Mouse (Mus musculus): ENCODE results near the gene C3. TPM values are rescaled to one million over a fixed set of nuclear protein-coding genes. Genes with fewer than 3 reads are reported as not detected.

Gene C3
- polyA plus RNA-seq, 1 experiment = 254 TPM

GRCm38 (mm10) chr17:57230728-57231125 lies 2.8 kb upstream of the C3 start:
- Histone ChIP-seq H3K4me3 (replicated peaks; ENCODE audit: extremely low read depth, low read depth, low read length) (no peak overlapping the region), H3K4me1 (ENCODE audit: control insufficient read depth, insufficient read depth, low read length) (peaks cover 12% of the 10 kb centered on the region)
- TF ChIP-seq CTCF (IDR thresholded peaks at IDR 0.05; ENCODE audit: insufficient read depth, low read length) = no peak
- no peak for TF ChIP-seq POLR2A (IDR thresholded peaks at IDR 0.05; ENCODE audit: borderline replicate concordance, extremely low read depth, low read depth, low read length)
- peak; percentile 42 for DNase-seq
- WGBS = 25% methylated on average over 5 of the region's 6 CpGs

DNA sequence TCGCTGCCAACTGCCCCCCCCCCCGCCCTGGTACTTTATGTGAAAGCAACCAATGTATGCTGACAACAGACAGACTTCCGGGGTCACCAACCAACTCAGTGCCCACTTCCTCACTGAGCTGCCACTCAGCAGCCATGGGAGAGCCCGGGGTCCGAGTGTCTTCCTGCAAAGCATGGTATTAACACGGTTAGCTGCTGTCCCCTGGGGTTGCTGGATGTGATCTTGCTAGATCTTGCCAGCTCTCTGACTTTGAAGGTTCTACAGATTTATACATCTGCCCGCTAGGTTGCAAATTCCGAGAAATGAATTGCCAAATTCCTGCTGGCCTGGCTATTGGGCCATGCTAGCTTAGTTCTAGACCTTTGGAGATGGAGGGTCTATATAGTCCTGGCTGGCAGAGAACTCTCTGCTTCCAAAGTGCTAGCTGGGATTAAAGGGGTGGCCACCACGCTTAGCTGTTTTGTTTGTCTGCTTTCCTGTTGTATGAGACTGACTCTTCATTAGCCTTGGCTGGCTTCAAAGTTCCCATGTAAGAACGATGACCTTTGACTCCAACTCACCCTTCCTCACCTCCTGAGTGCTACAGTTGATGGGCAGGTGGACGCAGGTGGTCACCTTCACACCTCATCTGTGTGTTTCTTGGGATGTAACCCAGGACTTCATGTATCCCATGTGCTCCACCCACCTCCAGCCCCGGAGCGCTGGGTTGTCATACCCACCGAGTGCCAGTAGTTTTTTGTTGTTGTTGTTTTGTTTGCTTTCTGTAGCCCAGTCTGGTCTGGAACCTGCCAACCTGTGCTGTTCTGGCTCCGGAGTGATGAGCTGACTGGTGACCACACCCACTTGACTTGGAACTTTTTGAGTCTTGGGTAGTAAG lies 2.2 kb upstream of the C3 start:
- H3K4me3 ChIP-seq (replicated peaks; ENCODE audit: extremely low read depth, low read depth, low read length) = no peak overlapping the region
- TF ChIP-seq POLR2A (IDR thresholded peaks at IDR 0.05; ENCODE audit: borderline replicate concordance, extremely low read depth, low read depth, low read length) = no peak
- TF ChIP-seq CTCF (IDR thresholded peaks at IDR 0.05; ENCODE audit: insufficient read depth, low read length) = no peak
- peaks cover 12% of the 10 kb centered on the region for H3K4me1 ChIP-seq (ENCODE audit: control insufficient read depth, insufficient read depth, low read length)
- 64% methylated on average over 15 of the region's 15 CpGs for whole genome bisulfite sequencing
- no peak for DNase-seq

GRCm38 (mm10) chr17:57228873-57229272 lies 937 bp upstream of the C3 start:
- peaks cover 12% of the 10 kb centered on the region for H3K4me1 ChIP-seq (ENCODE audit: control insufficient read depth, insufficient read depth, low read length)
- TF ChIP-seq CTCF (IDR thresholded peaks at IDR 0.05; ENCODE audit: insufficient read depth, low read length) (no peak), POLR2A (IDR thresholded peaks at IDR 0.05; ENCODE audit: borderline replicate concordance, extremely low read depth, low read depth, low read length) (no peak)
- WGBS = 74% methylated on average over 3 of the region's 3 CpGs
- no peak for DNase-seq
- H3K4me3 ChIP-seq (replicated peaks; ENCODE audit: extremely low read depth, low read depth, low read length) = no peak overlapping the region

DNA sequence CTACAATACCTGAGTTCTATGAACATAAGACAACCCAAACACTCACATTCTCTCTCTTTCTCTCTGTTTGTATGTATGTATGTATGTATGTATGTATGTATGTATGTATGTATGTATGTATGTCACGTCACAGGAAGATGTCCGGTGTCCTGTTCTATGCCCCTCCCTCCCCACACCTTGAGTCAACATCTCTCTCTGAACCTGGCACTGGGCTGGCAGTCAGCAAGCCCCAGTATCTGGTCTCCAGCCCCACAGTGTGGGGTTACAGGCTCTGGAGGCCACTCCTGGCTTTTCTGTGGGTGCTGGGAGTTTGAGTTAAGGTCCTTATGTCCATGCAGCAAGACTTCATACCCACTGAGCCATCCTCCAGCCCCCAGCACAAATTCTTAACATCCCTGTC lies 468 bp downstream of the C3 start:
- TF ChIP-seq CTCF (IDR thresholded peaks at IDR 0.05; ENCODE audit: insufficient read depth, low read length) (no peak), POLR2A (IDR thresholded peaks at IDR 0.05; ENCODE audit: borderline replicate concordance, extremely low read depth, low read depth, low read length) (no peak)
- DNase-seq = no peak
- Histone ChIP-seq H3K4me1 (ENCODE audit: control insufficient read depth, insufficient read depth, low read length) (peaks cover 12% of the 10 kb centered on the region), H3K4me3 (replicated peaks; ENCODE audit: extremely low read depth, low read depth, low read length) (peak overlapping the region; percentile 64)
- WGBS = 81% methylated on average over 2 of the region's 2 CpGs

- TF ChIP-seq CTCF (IDR thresholded peaks at IDR 0.05; ENCODE audit: insufficient read depth, low read length) = no peak
- TF ChIP-seq POLR2A (IDR thresholded peaks at IDR 0.05; ENCODE audit: borderline replicate concordance, extremely low read depth, low read depth, low read length) = no peak
- H3K4me3 ChIP-seq (replicated peaks; ENCODE audit: extremely low read depth, low read depth, low read length) = no peak overlapping the region
- DNase-seq = no peak
- WGBS = 61% methylated on average over 9 of the region's 9 CpGs
- H3K4me1 ChIP-seq (ENCODE audit: control insufficient read depth, insufficient read depth, low read length) = peaks cover 2% of the 10 kb centered on the region; the same call in 1 of the 2 replicates
Observed at GRCm38 (mm10) chr17:57223313-57223712, 4.6 kb downstream of the C3 start.

DNA sequence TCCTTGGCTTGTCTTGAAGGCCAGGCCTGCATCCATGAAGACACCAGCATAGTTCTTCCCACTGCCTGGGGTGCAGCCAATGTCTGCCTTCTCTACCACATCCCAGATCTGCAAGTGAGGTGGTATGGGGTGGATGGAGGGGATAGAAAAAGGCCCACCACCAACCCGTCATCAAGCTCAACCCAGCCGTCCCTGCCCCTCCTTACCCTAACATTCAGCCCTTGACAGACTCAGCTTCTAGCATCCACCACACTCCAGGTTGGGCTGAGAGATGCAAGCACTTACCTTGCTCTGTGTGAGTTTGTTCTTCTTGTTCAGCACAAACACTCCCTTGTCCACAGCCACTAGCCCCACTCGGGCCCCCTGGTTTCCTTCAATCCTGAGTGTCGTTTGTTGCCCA lies 6.0 kb downstream of the C3 start:
- no peak for DNase-seq
- TF ChIP-seq CTCF (IDR thresholded peaks at IDR 0.05; ENCODE audit: insufficient read depth, low read length) (no peak), POLR2A (IDR thresholded peaks at IDR 0.05; ENCODE audit: borderline replicate concordance, extremely low read depth, low read depth, low read length) (no peak)
- Histone ChIP-seq H3K4me3 (replicated peaks; ENCODE audit: extremely low read depth, low read depth, low read length) (no peak overlapping the region), H3K4me1 (ENCODE audit: control insufficient read depth, insufficient read depth, low read length) (no peaks in the 10 kb centered on the region)
- WGBS = 62% methylated on average over 4 of the region's 4 CpGs

GRCm38 (mm10) chr17:57219884-57220207 lies 8.1 kb downstream of the C3 start:
- 14% methylated on average over 3 of the region's 3 CpGs for WGBS
- TF ChIP-seq POLR2A (IDR thresholded peaks at IDR 0.05; ENCODE audit: borderline replicate concordance, extremely low read depth, low read depth, low read length) (no peak), CTCF (IDR thresholded peaks at IDR 0.05; ENCODE audit: insufficient read depth, low read length) (peak; percentile 38)
- DNase-seq = no peak
- no peaks in the 10 kb centered on the region for H3K4me1 ChIP-seq (ENCODE audit: control insufficient read depth, insufficient read depth, low read length)
- no peak overlapping the region for H3K4me3 ChIP-seq (replicated peaks; ENCODE audit: extremely low read depth, low read depth, low read length)

- no peak overlapping the region for H3K4me3 ChIP-seq (replicated peaks; ENCODE audit: extremely low read depth, low read depth, low read length)
- 20% methylated on average over 11 of the region's 11 CpGs for WGBS
- peak; percentile 78 for DNase-seq
- no peaks in the 10 kb centered on the region for H3K4me1 ChIP-seq (ENCODE audit: control insufficient read depth, insufficient read depth, low read length)
- TF ChIP-seq CTCF (IDR thresholded peaks at IDR 0.05; ENCODE audit: insufficient read depth, low read length) = peak; percentile 81
- no peak for TF ChIP-seq POLR2A (IDR thresholded peaks at IDR 0.05; ENCODE audit: borderline replicate concordance, extremely low read depth, low read depth, low read length)
Observed at GRCm38 (mm10) chr17:57219167-57219883, 8.6 kb downstream of the C3 start.

DNA sequence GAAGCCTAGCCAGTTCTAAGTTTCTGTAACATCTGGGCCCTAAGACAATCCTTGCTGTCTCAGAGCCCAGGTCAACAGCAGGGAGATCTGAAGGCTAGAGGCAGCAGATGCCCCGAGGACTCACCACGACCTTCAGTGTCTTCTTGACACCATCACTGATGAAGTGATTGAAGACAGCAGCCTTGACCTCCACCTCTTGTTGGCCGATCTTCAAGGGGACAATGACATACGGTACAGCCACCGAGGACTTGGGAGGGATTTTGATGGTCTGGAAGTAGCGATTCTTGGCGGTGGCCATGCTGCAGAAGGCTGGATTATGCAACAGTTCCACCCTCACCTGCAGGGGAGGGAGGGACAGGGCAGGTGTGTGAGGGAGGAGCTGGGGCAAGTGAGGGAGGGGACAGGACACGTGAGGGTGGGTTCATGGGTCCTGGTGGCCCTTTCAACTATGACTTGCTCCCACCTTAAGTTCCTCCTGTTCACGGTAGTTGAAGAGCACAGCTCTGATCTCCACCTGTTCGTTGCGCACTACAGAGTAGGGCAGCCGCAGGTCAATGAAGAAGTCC lies 9.5 kb downstream of the C3 start:
- WGBS = 63% methylated on average over 12 of the region's 12 CpGs
- no peaks in the 10 kb centered on the region for H3K4me1 ChIP-seq (ENCODE audit: control insufficient read depth, insufficient read depth, low read length)
- DNase-seq = no peak
- H3K4me3 ChIP-seq (replicated peaks; ENCODE audit: extremely low read depth, low read depth, low read length) = no peak overlapping the region
- TF ChIP-seq POLR2A (IDR thresholded peaks at IDR 0.05; ENCODE audit: borderline replicate concordance, extremely low read depth, low read depth, low read length) (no peak), CTCF (IDR thresholded peaks at IDR 0.05; ENCODE audit: insufficient read depth, low read length) (no peak)
